Mouse (Mus musculus): Measurements from ENCODE around the gene Tm4sf20. TPM values are rescaled to one million over a fixed set of nuclear protein-coding genes. Genes with fewer than 3 reads are reported as not detected.

Tm4sf20 gene
- polyA plus RNA-seq (2016; fragmentation: Nextera tagmentation; extraction: Ambion mirVana), result not detected in 2 replicates

DNA sequence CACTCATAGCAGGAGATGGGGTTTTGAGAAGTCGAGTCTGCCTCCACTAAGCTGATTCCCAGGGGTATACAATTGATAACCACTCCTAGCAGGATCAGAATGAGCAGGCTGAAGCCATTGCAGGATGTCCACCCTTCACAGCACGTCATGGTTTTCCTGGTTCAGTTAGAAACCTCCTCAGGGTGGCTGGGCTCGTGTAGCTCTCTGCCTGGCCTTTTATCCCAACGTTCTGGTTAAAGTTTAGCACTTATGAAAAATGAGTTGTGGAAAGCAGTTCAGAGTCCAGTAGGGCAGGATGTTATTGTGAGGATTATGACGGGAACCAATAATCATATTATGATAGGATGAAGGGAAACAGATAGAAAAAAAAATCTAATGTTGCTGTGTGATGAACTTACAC is at the start of gene Tm4sf20:
Tm4sf20 (minus strand) TSS at position 193 of the 400 bp plus-strand sequence.
- no peak for ATAC-seq (ENCODE audit: insufficient number of reproducible peaks, insufficient read depth, low FRiP score, low TSS enrichment)
- Histone ChIP-seq H3K9ac (no peak within 1 kb of the TSS), H3K9me3 (no peaks in the 10 kb centered on the region), H3K27ac (no peak within 1 kb of the TSS), H3K36me3 (no peaks in the 10 kb centered on the region), H3K27me3 (no peaks in the 10 kb centered on the region), H3K4me2 (replicated peaks) (no peak within 1 kb of the TSS), H3K4me1 (no peaks in the 10 kb centered on the region), H3K4me3 (no peak within 1 kb of the TSS)
- WGBS, result 67% methylated on average over 5 of the region's 5 CpGs

- WGBS, result 73% methylated on average over 17 of the region's 17 CpGs
- ATAC-seq (ENCODE audit: insufficient number of reproducible peaks, insufficient read depth, low FRiP score, low TSS enrichment), result no peak
- H3K9me3 ChIP-seq, result no peaks in the 10 kb centered on the region
- no peak overlapping the region for H3K27ac ChIP-seq
- no peaks in the 10 kb centered on the region for H3K36me3 ChIP-seq
- H3K4me3 ChIP-seq, result no peak overlapping the region
- H3K4me2 ChIP-seq (replicated peaks), result no peak overlapping the region
- no peak overlapping the region for H3K9ac ChIP-seq
- H3K4me1 ChIP-seq, result peaks cover 4% of the 10 kb centered on the region; the same call in 1 of the 2 replicates
- no peaks in the 10 kb centered on the region for H3K27me3 ChIP-seq
Measured at GRCm38 (mm10) chr1:82815941-82816716, 47.9 kb upstream of the Tm4sf20 start.

DNA sequence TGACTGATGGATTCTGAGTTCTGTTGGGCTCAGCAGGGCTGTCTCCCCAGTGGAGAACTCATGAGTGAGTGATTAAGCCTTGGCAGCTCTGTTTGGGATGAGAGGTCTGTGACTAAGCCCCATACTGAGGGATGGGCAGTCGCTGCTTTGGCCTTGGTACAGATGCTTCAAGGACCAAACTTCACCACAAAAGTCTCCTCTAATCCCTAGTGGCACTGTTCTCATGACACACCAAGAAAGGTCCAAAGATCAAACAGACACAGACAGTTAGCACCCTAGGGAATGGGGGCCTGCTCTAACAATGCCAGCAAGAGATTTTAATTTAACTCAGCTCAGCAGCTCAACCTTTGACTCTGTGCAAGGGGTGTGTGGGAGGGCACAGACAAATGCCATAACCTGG is 43.5 kb upstream of the Tm4sf20 start:
- H3K36me3 ChIP-seq, result no peaks in the 10 kb centered on the region
- no peak for ATAC-seq (ENCODE audit: insufficient number of reproducible peaks, insufficient read depth, low FRiP score, low TSS enrichment)
- no peak overlapping the region for H3K9ac ChIP-seq
- 76% methylated on average over 1 of the region's 1 CpGs for WGBS
- no peaks in the 10 kb centered on the region for H3K27me3 ChIP-seq
- H3K27ac ChIP-seq, result no peak overlapping the region
- H3K4me2 ChIP-seq (replicated peaks), result no peak overlapping the region
- no peaks in the 10 kb centered on the region for H3K4me1 ChIP-seq
- no peaks in the 10 kb centered on the region for H3K9me3 ChIP-seq
- no peak overlapping the region for H3K4me3 ChIP-seq

DNA sequence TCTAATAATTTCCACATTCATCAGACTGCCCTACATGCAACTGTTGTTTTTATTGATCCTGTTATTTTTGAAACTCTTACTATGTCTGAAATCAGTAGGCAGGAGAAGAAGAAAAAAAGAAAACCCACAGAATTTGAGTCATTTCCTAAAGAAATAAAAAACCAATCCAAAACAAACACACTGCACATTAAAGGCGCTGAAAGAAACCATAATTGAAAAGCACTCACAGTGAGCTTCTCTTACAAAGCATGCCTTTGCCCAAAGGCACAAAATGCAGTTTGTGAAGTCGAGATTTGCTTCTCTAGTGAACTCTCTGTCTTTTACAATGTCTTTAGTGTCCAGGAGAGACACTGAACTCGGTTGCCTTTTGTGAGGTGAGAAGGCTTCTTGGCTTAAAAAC is 40.3 kb upstream of the Tm4sf20 start:
- Histone ChIP-seq H3K27me3 (no peaks in the 10 kb centered on the region), H3K9me3 (no peaks in the 10 kb centered on the region), H3K27ac (no peak overlapping the region), H3K4me1 (no peaks in the 10 kb centered on the region), H3K9ac (no peak overlapping the region), H3K4me3 (no peak overlapping the region), H3K4me2 (replicated peaks) (no peak overlapping the region), H3K36me3 (no peaks in the 10 kb centered on the region)
- WGBS, result 34% methylated on average over 3 of the region's 3 CpGs
- ATAC-seq (ENCODE audit: insufficient number of reproducible peaks, insufficient read depth, low FRiP score, low TSS enrichment), result no peak

- Histone ChIP-seq H3K27ac (no peak overlapping the region), H3K36me3 (no peaks in the 10 kb centered on the region), H3K27me3 (no peaks in the 10 kb centered on the region), H3K9ac (no peak overlapping the region), H3K9me3 (no peaks in the 10 kb centered on the region), H3K4me1 (no peaks in the 10 kb centered on the region), H3K4me3 (no peak overlapping the region), H3K4me2 (replicated peaks) (no peak overlapping the region)
- 88% methylated on average over 7 of the region's 7 CpGs for WGBS
- no peak for ATAC-seq (ENCODE audit: insufficient number of reproducible peaks, insufficient read depth, low FRiP score, low TSS enrichment)
Measured at GRCm38 (mm10) chr1:82807206-82807605, 38.9 kb upstream of the Tm4sf20 start.

DNA sequence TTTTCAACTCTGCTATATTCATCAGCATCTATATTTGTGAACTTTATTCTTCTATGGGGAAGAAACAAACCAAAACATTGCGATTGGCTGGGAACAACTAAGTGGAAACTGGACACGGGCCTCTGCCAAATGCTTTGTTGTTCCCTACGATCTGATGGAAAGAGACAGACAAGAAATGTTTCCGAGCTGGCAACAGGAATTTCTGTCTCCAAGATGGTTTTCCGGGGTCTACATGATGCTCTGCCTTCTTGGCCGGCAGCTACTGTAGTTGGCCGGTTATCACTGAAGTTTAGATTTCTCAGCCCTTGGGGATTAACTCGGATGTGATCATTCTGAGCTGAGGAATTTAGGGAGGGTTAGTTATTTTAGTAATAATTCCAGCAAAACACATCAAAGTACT is 38.1 kb upstream of the Tm4sf20 start:
- H3K9ac ChIP-seq, result no peak overlapping the region
- H3K27ac ChIP-seq, result no peak overlapping the region
- no peaks in the 10 kb centered on the region for H3K27me3 ChIP-seq
- 71% methylated on average over 8 of the region's 8 CpGs for WGBS
- H3K9me3 ChIP-seq, result no peaks in the 10 kb centered on the region
- H3K36me3 ChIP-seq, result no peaks in the 10 kb centered on the region
- no peak for ATAC-seq (ENCODE audit: insufficient number of reproducible peaks, insufficient read depth, low FRiP score, low TSS enrichment)
- H3K4me1 ChIP-seq, result no peaks in the 10 kb centered on the region
- no peak overlapping the region for H3K4me3 ChIP-seq
- no peak overlapping the region for H3K4me2 ChIP-seq (replicated peaks)

GRCm38 (mm10) chr1:82804059-82804458 is 35.8 kb upstream of the Tm4sf20 start:
- Histone ChIP-seq H3K4me3 (no peak overlapping the region), H3K9ac (no peak overlapping the region), H3K27ac (no peak overlapping the region), H3K4me2 (replicated peaks) (no peak overlapping the region), H3K27me3 (no peaks in the 10 kb centered on the region), H3K4me1 (no peaks in the 10 kb centered on the region), H3K9me3 (no peaks in the 10 kb centered on the region), H3K36me3 (no peaks in the 10 kb centered on the region)
- ATAC-seq (ENCODE audit: insufficient number of reproducible peaks, insufficient read depth, low FRiP score, low TSS enrichment), result no peak
- 92% methylated on average over 1 of the region's 1 CpGs for WGBS

DNA sequence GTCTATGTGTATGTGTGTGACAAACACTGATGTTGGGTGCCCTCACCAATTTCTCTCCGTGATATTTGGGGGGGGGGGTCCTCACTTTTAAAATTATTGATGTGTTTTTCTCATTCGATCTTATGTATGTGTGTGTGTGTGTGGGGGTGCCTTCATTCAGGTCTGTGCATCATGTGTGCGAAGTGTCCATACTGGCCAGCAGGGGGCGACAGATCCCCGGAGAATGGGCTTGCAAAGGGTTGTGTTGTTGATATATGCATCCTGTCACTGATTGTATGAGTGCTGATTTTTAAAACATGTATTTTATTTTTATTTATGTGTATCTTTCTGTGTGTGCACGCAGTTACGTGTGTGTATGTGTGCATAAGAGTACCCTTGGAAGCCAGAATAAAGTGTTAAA is 35.3 kb upstream of the Tm4sf20 start:
- WGBS, result 76% methylated on average over 7 of the region's 7 CpGs
- H3K4me1 ChIP-seq, result no peaks in the 10 kb centered on the region

GRCm38 (mm10) chr1:82801105-82801783 is 33.0 kb upstream of the Tm4sf20 start:
- Histone ChIP-seq H3K4me3 (no peak overlapping the region), H3K27ac (no peak overlapping the region), H3K36me3 (no peaks in the 10 kb centered on the region), H3K4me2 (replicated peaks) (no peak overlapping the region), H3K27me3 (no peaks in the 10 kb centered on the region), H3K9ac (no peak overlapping the region), H3K9me3 (no peaks in the 10 kb centered on the region), H3K4me1 (no peaks in the 10 kb centered on the region)
- WGBS, result 85% methylated on average over 12 of the region's 12 CpGs
- no peak for ATAC-seq (ENCODE audit: insufficient number of reproducible peaks, insufficient read depth, low FRiP score, low TSS enrichment)

More for the DNA sequence above, 35.3 kb upstream of the Tm4sf20 start:
- Histone ChIP-seq H3K4me2 (replicated peaks) (no peak overlapping the region), H3K4me3 (no peak overlapping the region), H3K27me3 (no peaks in the 10 kb centered on the region), H3K9me3 (no peaks in the 10 kb centered on the region), H3K36me3 (no peaks in the 10 kb centered on the region), H3K27ac (no peak overlapping the region), H3K9ac (no peak overlapping the region)
- ATAC-seq (ENCODE audit: insufficient number of reproducible peaks, insufficient read depth, low FRiP score, low TSS enrichment), result no peak

DNA sequence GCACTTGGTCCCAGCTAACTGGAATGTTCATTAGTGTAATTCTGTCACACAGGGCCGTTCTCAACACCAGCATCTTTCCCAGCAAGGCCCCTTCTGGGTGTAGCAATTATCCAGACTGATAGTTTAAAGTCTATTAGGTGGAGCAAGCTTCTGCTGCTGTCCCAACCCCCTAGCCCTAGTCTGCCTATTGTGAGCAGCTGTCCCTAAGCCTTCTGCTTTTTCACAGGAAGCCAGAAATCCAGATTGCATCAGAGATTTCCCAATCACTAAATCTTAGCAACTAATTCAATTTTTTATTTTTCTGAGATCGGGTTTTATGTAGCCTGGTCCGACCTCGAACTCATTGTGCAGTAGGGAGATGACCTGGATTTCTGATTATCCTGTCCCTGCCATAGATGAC is 30.7 kb upstream of the Tm4sf20 start:
- H3K27me3 ChIP-seq, result no peaks in the 10 kb centered on the region
- no peaks in the 10 kb centered on the region for H3K36me3 ChIP-seq
- no peak for ATAC-seq (ENCODE audit: insufficient number of reproducible peaks, insufficient read depth, low FRiP score, low TSS enrichment)
- WGBS, result 76% methylated on average over 4 of the region's 4 CpGs
- H3K4me3 ChIP-seq, result no peak overlapping the region
- no peak overlapping the region for H3K9ac ChIP-seq
- H3K4me1 ChIP-seq, result no peaks in the 10 kb centered on the region
- H3K27ac ChIP-seq, result no peak overlapping the region
- H3K9me3 ChIP-seq, result no peaks in the 10 kb centered on the region
- H3K4me2 ChIP-seq (replicated peaks), result no peak overlapping the region

- no peak overlapping the region for H3K4me2 ChIP-seq (replicated peaks)
- no peak overlapping the region for H3K27ac ChIP-seq
- no peaks in the 10 kb centered on the region for H3K36me3 ChIP-seq
- no peak overlapping the region for H3K4me3 ChIP-seq
- H3K9me3 ChIP-seq, result no peaks in the 10 kb centered on the region
- no peaks in the 10 kb centered on the region for H3K27me3 ChIP-seq
- no peak for ATAC-seq (ENCODE audit: insufficient number of reproducible peaks, insufficient read depth, low FRiP score, low TSS enrichment)
- H3K9ac ChIP-seq, result no peak overlapping the region
- H3K4me1 ChIP-seq, result no peaks in the 10 kb centered on the region
- 83% methylated on average over 5 of the region's 5 CpGs for WGBS
Measured at GRCm38 (mm10) chr1:82798304-82798703, 30.0 kb upstream of the Tm4sf20 start.

GRCm38 (mm10) chr1:82797088-82797487 is 28.8 kb upstream of the Tm4sf20 start:
- 89% methylated on average over 4 of the region's 4 CpGs for WGBS
- no peaks in the 10 kb centered on the region for H3K9me3 ChIP-seq
- H3K9ac ChIP-seq, result no peak overlapping the region
- H3K4me2 ChIP-seq (replicated peaks), result no peak overlapping the region
- no peaks in the 10 kb centered on the region for H3K4me1 ChIP-seq
- no peaks in the 10 kb centered on the region for H3K27me3 ChIP-seq
- no peak overlapping the region for H3K27ac ChIP-seq
- no peaks in the 10 kb centered on the region for H3K36me3 ChIP-seq
- no peak overlapping the region for H3K4me3 ChIP-seq
- ATAC-seq (ENCODE audit: insufficient number of reproducible peaks, insufficient read depth, low FRiP score, low TSS enrichment), result no peak

Data from embryonic facial prominence, embryonic 12.5 days (tissue).